Mouse (Mus musculus) urinary bladder, postnatal 14 days (tissue): ENCODE measurements around the gene Mkrn3.

ENCODE experiments used
- DNase-seq: peaks from one replicate; pipeline ENCODE4 v3.0.0; 2021; ENCODE audit warnings: low spot score

Gene Mkrn3

GRCm38 (mm10) chr7:62377313-62377712 lies 42.6 kb downstream of the Mkrn3 start:
- no peak for DNase-seq

GRCm38 (mm10) chr7:62376510-62377304 lies 43.2 kb downstream of the Mkrn3 start, which contains the start of gene Magel2:
Magel2 (plus strand) TSS chr7:62377010.
- no peak for DNase-seq

GRCm38 (mm10) chr7:62375658-62376057 lies 44.3 kb downstream of the Mkrn3 start:
- no peak for DNase-seq
